Mouse (Mus musculus) MEL (cell line): ENCODE measurements at regions not wholly inside any gene's neighbourhood (a gene's known extent, or its start where the extent isn't known, plus 50 kb on each side); places are given as distances from the start of the nearest gene placed in this dataset.

Experiments used
- DNase-seq: peaks from one replicate; pipeline ENCODE4 v3.0.0; 2011; ENCODE audit warnings: low read depth, low spot score
- H3K27ac ChIP-seq: 2 replicates; pipeline ENCODE4 v1.5.1; 2012; ENCODE audit warnings: low read depth, mild to moderate bottlenecking, control low read depth, low read length, moderate library complexity; ENCODE audit not compliant: control insufficient read depth
- H3K27me3 ChIP-seq, 2 experiments: fragments of 150-350 bp in 1 of 2; sonication (generic) in 1 of 2; 2 replicates each; pipeline ENCODE4 v1.6.1; 2012; ENCODE audit warnings: low read length in 2 of 2, mild to moderate bottlenecking in 2 of 2, improper control_type of control experiment in 1 of 2, moderate library complexity in 1 of 2; ENCODE audit not compliant: insufficient read depth in 2 of 2, control insufficient read depth in 1 of 2
- H3K36me3 ChIP-seq, 2 experiments: 2 replicates each; pipeline ENCODE4 v1.6.1; 2012 to 2014; ENCODE audit warnings: low read length in 2 of 2, improper control_type of control experiment in 1 of 2, inconsistent platforms in 1 of 2, mild to moderate bottlenecking in 1 of 2; ENCODE audit not compliant: insufficient read depth in 2 of 2, control insufficient read depth in 1 of 2
- H3K4me1 ChIP-seq, 2 experiments: fragments of 150-350 bp in 1 of 2; sonication (generic) in 1 of 2; 2 replicates each; pipeline ENCODE4 v1.6.1; 2012; ENCODE audit warnings: low read length in 2 of 2, improper control_type of control experiment in 1 of 2, mild to moderate bottlenecking in 1 of 2; ENCODE audit not compliant: insufficient read depth in 2 of 2, control insufficient read depth in 1 of 2
- H3K4me3 ChIP-seq, 2 experiments: fragments of 150-350 bp in 1 of 2; sonication (generic) in 1 of 2; 2 replicates each; pipeline ENCODE4 v1.5.1; 2012; ENCODE audit warnings: low read depth in 2 of 2, low read length in 2 of 2, mild to moderate bottlenecking in 2 of 2, moderate library complexity in 2 of 2, control low read depth in 1 of 2, improper control_type of control experiment in 1 of 2; ENCODE audit not compliant: control insufficient read depth in 1 of 2, insufficient read depth in 1 of 2
- H3K79me2 ChIP-seq: 2 replicates; pipeline ENCODE4 v1.6.1; 2012; ENCODE audit warnings: mild to moderate bottlenecking, low read length, moderate library complexity; ENCODE audit not compliant: control insufficient read depth, poor library complexity, insufficient read depth
- H3K9ac ChIP-seq: 2 replicates; pipeline ENCODE4 v1.6.1; 2012; ENCODE audit warnings: low read depth, mild to moderate bottlenecking, control low read depth, low read length, moderate library complexity; ENCODE audit not compliant: control insufficient read depth, poor library complexity, severe bottlenecking
- H3K9me3 ChIP-seq: fragments of 150-350 bp; sonication (generic); replicated peaks from 2 replicates; pipeline ENCODE4 v1.6.1; 2012; ENCODE audit warnings: mild to moderate bottlenecking, low read length, improper control_type of control experiment, moderate library complexity; ENCODE audit not compliant: insufficient read depth
- CHD1 ChIP-seq: IDR thresholded peaks from 2 replicates; pipeline ENCODE4 v1.6.1; 2012; ENCODE audit warnings: low read depth, mild to moderate bottlenecking, inconsistent platforms, low read length, improper control_type of control experiment
- CHD2 ChIP-seq: IDR thresholded peaks from 2 replicates; pipeline ENCODE4 v1.6.1; 2011; ENCODE audit warnings: low read length, improper control_type of control experiment
- GATA1 ChIP-seq: IDR thresholded peaks from 2 replicates; pipeline ENCODE4 v1.6.1; 2011; ENCODE audit warnings: low read depth, low read length, improper control_type of control experiment
- HCFC1 ChIP-seq: IDR thresholded peaks from 2 replicates; pipeline ENCODE4 v1.6.1; 2012; ENCODE audit warnings: low read depth, mild to moderate bottlenecking, inconsistent platforms, low read length, improper control_type of control experiment, moderate library complexity
- JUND ChIP-seq: IDR thresholded peaks from 2 replicates; pipeline ENCODE4 v1.6.1; 2011; ENCODE audit warnings: low read depth, mild to moderate bottlenecking, improper control_type of control experiment, low read length
- MAFK ChIP-seq: IDR thresholded peaks from 2 replicates; pipeline ENCODE4 v1.6.1; 2011; ENCODE audit warnings: low read depth, mild to moderate bottlenecking, low read length, improper control_type of control experiment, borderline replicate concordance
- MAX ChIP-seq: IDR thresholded peaks from 2 replicates; pipeline ENCODE4 v1.6.1; 2011; ENCODE audit warnings: low read length, improper control_type of control experiment
- MAZ ChIP-seq: IDR thresholded peaks from 2 replicates; pipeline ENCODE4 v1.6.1; 2012; ENCODE audit warnings: low read depth, mild to moderate bottlenecking, inconsistent platforms, low read length, improper control_type of control experiment
- MEF2A ChIP-seq: IDR thresholded peaks from 2 replicates; pipeline ENCODE4 v1.6.1; 2014; ENCODE audit warnings: low read depth, mild to moderate bottlenecking, inconsistent platforms, low read length, improper control_type of control experiment; ENCODE audit not compliant: poor library complexity, insufficient replicate concordance, severe bottlenecking; ENCODE audit errors: extremely low read depth
- MXI1 ChIP-seq: IDR thresholded peaks from 2 replicates; pipeline ENCODE4 v1.6.1; 2011; ENCODE audit warnings: mild to moderate bottlenecking, low read depth, low read length, improper control_type of control experiment
- MYC ChIP-seq: IDR thresholded peaks from 2 replicates; pipeline ENCODE4 v1.6.1; 2011; ENCODE audit warnings: low read depth, mild to moderate bottlenecking, low read length, improper control_type of control experiment, moderate library complexity
- NELFE ChIP-seq: IDR thresholded peaks from 2 replicates; pipeline ENCODE4 v1.6.1; 2011; ENCODE audit warnings: low read depth, low read length, improper control_type of control experiment
- NRF1 ChIP-seq: IDR thresholded peaks from 2 replicates; pipeline ENCODE4 v1.6.1; 2014; ENCODE audit warnings: low read depth, mild to moderate bottlenecking, inconsistent platforms, low read length, improper control_type of control experiment, moderate library complexity; ENCODE audit not compliant: poor library complexity, insufficient read depth, severe bottlenecking
- POLR2AphosphoS2 ChIP-seq: IDR thresholded peaks from 2 replicates; pipeline ENCODE4 v1.6.1; 2011; ENCODE audit warnings: low read length, improper control_type of control experiment
- POLR2AphosphoS5 ChIP-seq: IDR thresholded peaks from 2 replicates; pipeline ENCODE4 v1.6.1; 2012; ENCODE audit warnings: low read depth, borderline replicate concordance, mild to moderate bottlenecking, inconsistent platforms, low read length, moderate library complexity, mixed read lengths
- SIN3A ChIP-seq: IDR thresholded peaks from 2 replicates; pipeline ENCODE4 v1.6.1; 2012; ENCODE audit warnings: low read length, improper control_type of control experiment, inconsistent platforms
- TAL1 ChIP-seq: IDR thresholded peaks from 2 replicates; pipeline ENCODE4 v1.6.1; 2012; ENCODE audit warnings: mild to moderate bottlenecking, inconsistent platforms, low read length, moderate library complexity, mixed read lengths
- UBTF ChIP-seq: IDR thresholded peaks from 2 replicates; pipeline ENCODE4 v1.6.1; 2012; ENCODE audit warnings: low read depth, mild to moderate bottlenecking, inconsistent platforms, low read length, improper control_type of control experiment, moderate library complexity, borderline replicate concordance; ENCODE audit not compliant: insufficient read depth
- USF1 ChIP-seq: IDR thresholded peaks from 2 replicates; pipeline ENCODE4 v1.6.1; 2014; ENCODE audit warnings: low read depth, mild to moderate bottlenecking, inconsistent platforms, low read length, improper control_type of control experiment, moderate library complexity
- USF2 ChIP-seq, 2 experiments: IDR thresholded peaks; 2 replicates each; pipeline ENCODE4 v1.6.1; 2011 to 2012; ENCODE audit warnings: improper control_type of control experiment in 2 of 2, low read length in 2 of 2, borderline replicate concordance in 1 of 2, inconsistent platforms in 1 of 2, low read depth in 1 of 2, mild to moderate bottlenecking in 1 of 2; ENCODE audit not compliant: insufficient read depth in 1 of 2
- ZC3H11A ChIP-seq: IDR thresholded peaks from 2 replicates; pipeline ENCODE4 v1.6.1; 2012; ENCODE audit warnings: low read depth, mild to moderate bottlenecking, inconsistent platforms, low read length, improper control_type of control experiment
- ZMIZ1 ChIP-seq: IDR thresholded peaks from 2 replicates; pipeline ENCODE4 v1.6.1; 2012; ENCODE audit warnings: low read depth, mild to moderate bottlenecking, inconsistent platforms, low read length, improper control_type of control experiment, moderate library complexity

GRCm38 (mm10) chr3:129442756-129443155, 89.4 kb upstream of the Elovl6 start:
- H3K27me3 ChIP-seq = no peaks in the 10 kb centered on the region; a peak in 1 of 4 replicates
- no peak overlapping the region for H3K27ac ChIP-seq
- DNase-seq = no peak
- H3K9ac ChIP-seq = no peak overlapping the region
- H3K4me1 ChIP-seq = no peaks in the 10 kb centered on the region
- H3K4me3 ChIP-seq = no peak overlapping the region
- H3K36me3 ChIP-seq = no peaks in the 10 kb centered on the region
- TF ChIP-seq CHD2 (no peak), MEF2A (no peak), NRF1 (no peak), HCFC1 (no peak), MAZ (no peak), NELFE (no peak), ZC3H11A (no peak), MAFK (no peak), USF2 (IDR thresholded peaks at IDR 0.05; ENCODE audit: borderline replicate concordance in 1 of 2, insufficient read depth in 1 of 2, low read depth in 1 of 2, low read length in 2 of 2) (no peak), UBTF (no peak), JUND (no peak), CHD1 (no peak), TAL1 (no peak), POLR2AphosphoS5 (no peak), POLR2AphosphoS2 (no peak), GATA1 (no peak)
- H3K79me2 ChIP-seq = no peaks in the 10 kb centered on the region
- H3K9me3 ChIP-seq = no peaks in the 10 kb centered on the region

GRCm38 (mm10) chr3:129444221-129444620, 87.9 kb upstream of the Elovl6 start:
- no peak overlapping the region for H3K27ac ChIP-seq
- H3K4me3 ChIP-seq = no peak overlapping the region
- DNase-seq = no peak
- H3K36me3 ChIP-seq = no peaks in the 10 kb centered on the region
- no peaks in the 10 kb centered on the region for H3K4me1 ChIP-seq
- no peaks in the 10 kb centered on the region for H3K79me2 ChIP-seq
- TF ChIP-seq MAX = no peak
- no peak for TF ChIP-seq UBTF
- no peak for TF ChIP-seq ZMIZ1
- no peak for TF ChIP-seq MAFK
- TF ChIP-seq GATA1 = no peak
- TF ChIP-seq NRF1 = no peak
- TF ChIP-seq MXI1 = no peak
- no peak for TF ChIP-seq MYC
- TF ChIP-seq USF1 = no peak
- TF ChIP-seq SIN3A = no peak
- H3K27me3 ChIP-seq = no peaks in the 10 kb centered on the region
- no peaks in the 10 kb centered on the region for H3K9me3 ChIP-seq
- H3K9ac ChIP-seq = no peak overlapping the region
